Mouse (Mus musculus) C3H10T1/2 (cell line): Measurements from ENCODE around the gene Glb1l2. TPM values are rescaled to one million over a fixed set of nuclear protein-coding genes. Genes with fewer than 3 reads are reported as not detected.

Source experiments
- polyA plus RNA-seq, 2 experiments: library from polyadenylated mRNA; unstranded; fragments of >200 nt; fragmentation: generic; extraction: Trizol; gene quantifications; one replicate each; pipeline ENCODE4 v1.2.1; 2012; ENCODE audit warnings: missing spikeins in 2 of 2

The Glb1l2 gene
- polyA plus RNA-seq = not detected

DNA sequence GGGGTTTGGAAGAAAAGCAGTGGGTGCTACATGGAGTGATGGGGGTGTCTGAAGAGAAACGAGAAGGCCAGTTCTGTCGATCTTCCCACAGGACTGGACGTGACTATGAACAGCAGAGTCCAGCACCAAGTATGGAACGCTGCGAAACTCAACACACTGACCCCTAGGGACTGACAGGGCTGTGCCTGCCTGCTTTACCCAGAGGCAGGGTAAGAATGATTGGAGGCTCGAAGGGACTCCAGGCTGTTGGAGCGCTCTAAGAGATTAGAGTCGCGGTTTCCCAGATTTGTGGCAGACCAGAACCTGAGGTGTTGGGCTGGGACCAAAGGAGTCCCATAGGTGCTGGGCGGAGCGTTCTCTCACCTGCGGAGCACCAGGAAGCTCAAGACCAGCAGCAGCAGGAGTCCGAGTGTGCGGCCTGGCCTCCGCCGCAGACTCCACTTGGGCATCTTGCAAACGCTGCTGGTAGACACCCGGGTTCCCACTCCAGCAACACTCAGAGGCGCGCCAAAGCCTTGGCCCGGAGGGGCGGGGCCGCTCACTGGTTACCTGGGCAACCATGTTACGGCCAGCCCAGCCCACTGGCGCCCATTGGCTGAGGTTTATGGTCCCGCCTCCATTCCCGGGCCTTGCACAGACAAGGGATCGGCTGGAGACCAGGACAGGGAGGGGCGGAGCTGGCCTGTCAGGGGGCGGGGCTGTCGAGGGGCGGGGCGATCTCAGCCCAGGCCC is at the start of gene Glb1l2:
Gene Glb1l2 (minus strand): TSS at position 534 of the 732 bp plus-strand sequence.

DNA sequence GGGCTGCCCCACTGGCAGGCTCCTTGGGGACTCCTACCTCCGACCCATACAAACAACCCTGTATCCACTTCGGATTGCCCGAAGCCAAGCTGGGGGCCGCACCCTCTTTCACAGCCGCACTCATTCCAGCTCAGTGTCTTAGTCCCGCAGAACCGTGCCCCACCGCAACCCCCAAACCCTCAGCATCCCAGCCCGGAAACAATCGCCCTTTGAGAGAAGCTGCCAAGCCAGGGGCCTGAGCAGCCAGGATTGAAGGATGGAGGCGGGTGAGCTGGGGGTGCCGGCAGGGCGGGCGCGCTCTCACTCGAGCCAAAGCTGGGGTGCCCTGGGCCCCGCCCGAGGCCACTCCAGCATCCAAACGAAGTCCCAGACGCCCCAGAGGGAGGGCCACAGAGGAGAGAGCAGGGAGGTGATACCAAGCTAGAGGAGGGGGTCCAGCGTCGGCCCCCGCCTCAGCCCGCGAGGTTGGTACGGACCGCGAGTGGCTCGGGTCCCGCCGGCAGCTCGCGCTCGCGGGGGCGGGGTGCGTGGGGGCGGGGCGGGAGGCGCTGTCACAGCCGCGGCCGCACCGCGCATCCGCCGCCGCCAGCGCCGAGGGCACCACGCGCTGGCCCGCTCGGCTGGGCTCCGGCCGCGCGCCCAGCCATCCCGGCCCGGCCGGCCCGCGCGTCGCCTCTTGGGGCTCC is 72.9 kb downstream of the Glb1l2 start, which contains the start of gene B3gat1:
Gene B3gat1 (plus strand): TSS at position 523 of the 686 bp plus-strand sequence.

Other genes starting within 250 kb of the Glb1l2 start
- gene B3gat1, start 72.7 kb downstream of the Glb1l2 start, polyA plus RNA-seq = not detected
- gene Glb1l3, start 54.4 kb upstream of the Glb1l2 start, polyA plus RNA-seq = not detected
- gene Gm1110, start 116.6 kb upstream of the Glb1l2 start, polyA plus RNA-seq = under 1 TPM in 1 of 2 experiments, not detected in 1; 0.02 TPM
- 10 to 100 TPM in 1 of 2 experiments, 1 to 10 TPM in 1; 8.9 to 31.5 TPM for gene Acad8, start 193.1 kb upstream of the Glb1l2 start, polyA plus RNA-seq
- gene Thyn1, start 193.2 kb upstream of the Glb1l2 start, polyA plus RNA-seq = 10 to 100 TPM; 26.7 to 66.8 TPM
- gene Vps26b, start 223.6 kb upstream of the Glb1l2 start, polyA plus RNA-seq = 10 to 100 TPM; 13.8 to 31.5 TPM
- 1 to 10 TPM in 1 of 2 experiments, under 1 TPM in 1; 0.84 to 5.5 TPM for gene Ncapd3, start 223.7 kb upstream of the Glb1l2 start, polyA plus RNA-seq